Mouse (Mus musculus): ENCODE data around the gene Hepacam.

The Hepacam gene

DNA sequence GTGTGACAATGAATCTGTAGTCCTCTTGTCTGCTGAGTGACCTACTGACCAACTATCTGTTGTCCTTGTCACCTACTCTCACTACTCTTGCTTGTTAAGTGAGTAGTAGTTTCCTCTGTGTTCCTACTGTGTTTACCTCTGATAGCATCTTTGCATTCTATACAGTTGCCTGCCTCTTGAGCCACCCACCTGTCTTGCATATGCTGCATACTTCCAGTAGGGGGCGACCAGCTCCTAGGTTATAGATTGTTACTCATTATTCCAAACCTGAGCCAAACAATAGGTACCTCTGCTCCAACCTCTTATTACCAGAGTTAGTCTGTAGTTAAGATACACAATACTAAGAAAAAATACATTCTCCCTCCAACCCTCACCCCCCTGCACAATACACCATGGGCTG is 39.2 kb downstream of the Hepacam start:
- peak; percentile 65 for DNase-seq (ENCODE audit: low read depth, low spot score)
- Histone ChIP-seq H3K27me3 (ENCODE audit: control insufficient read depth, insufficient read depth, low read length, poor library complexity, severe bottlenecking) (no peaks in the 10 kb centered on the region), H3K36me3 (ENCODE audit: control insufficient read depth, insufficient read depth, low read length, poor library complexity, severe bottlenecking) (no peaks in the 10 kb centered on the region)

GRCm38 (mm10) chr9:37407850-37408502 is 40.8 kb downstream of the Hepacam start:
- DNase-seq (ENCODE audit: low read depth, low spot score), result no peak
- no peaks in the 10 kb centered on the region for H3K27me3 ChIP-seq (ENCODE audit: control insufficient read depth, insufficient read depth, low read length, poor library complexity, severe bottlenecking)
- H3K36me3 ChIP-seq (ENCODE audit: control insufficient read depth, insufficient read depth, low read length, poor library complexity, severe bottlenecking), result no peaks in the 10 kb centered on the region

- DNase-seq (ENCODE audit: low read depth, low spot score), result no peak
- H3K36me3 ChIP-seq (ENCODE audit: control insufficient read depth, insufficient read depth, low read length, poor library complexity, severe bottlenecking), result no peaks in the 10 kb centered on the region
- H3K27me3 ChIP-seq (ENCODE audit: control insufficient read depth, insufficient read depth, low read length, poor library complexity, severe bottlenecking), result no peaks in the 10 kb centered on the region
Measured at GRCm38 (mm10) chr9:37409698-37410445, 42.7 kb downstream of the Hepacam start.

GRCm38 (mm10) chr9:37412989-37413388 is 45.8 kb downstream of the Hepacam start:
- no peak for DNase-seq (ENCODE audit: low read depth, low spot score)
- Histone ChIP-seq H3K27me3 (ENCODE audit: control insufficient read depth, insufficient read depth, low read length, poor library complexity, severe bottlenecking) (no peaks in the 10 kb centered on the region), H3K36me3 (ENCODE audit: control insufficient read depth, insufficient read depth, low read length, poor library complexity, severe bottlenecking) (no peaks in the 10 kb centered on the region)

GRCm38 (mm10) chr9:37414666-37415065 is 47.5 kb downstream of the Hepacam start:
- H3K27me3 ChIP-seq (ENCODE audit: control insufficient read depth, insufficient read depth, low read length, poor library complexity, severe bottlenecking), result no peaks in the 10 kb centered on the region

DNA sequence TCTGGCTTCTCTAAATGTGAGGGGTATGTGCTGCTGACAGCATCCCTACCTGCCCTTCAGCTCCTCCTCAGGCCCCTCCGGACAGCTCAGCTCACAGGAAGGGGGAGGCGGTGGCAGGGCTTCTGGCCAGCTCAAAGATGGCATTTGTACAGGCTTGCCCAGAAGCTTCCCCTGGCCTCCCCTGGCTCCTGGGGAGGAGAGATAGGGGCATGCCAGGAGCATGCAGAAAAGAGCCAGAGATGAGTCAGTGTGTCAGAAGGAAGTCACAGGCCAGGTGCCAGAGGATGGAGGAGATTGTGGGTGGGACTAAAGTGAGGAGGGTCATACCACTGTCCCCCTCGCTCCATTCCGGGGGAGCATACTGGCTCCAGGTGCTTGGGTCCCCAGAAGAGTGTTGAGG is 51.6 kb downstream of the Hepacam start:
- H3K27me3 ChIP-seq (ENCODE audit: control insufficient read depth, insufficient read depth, low read length, poor library complexity, severe bottlenecking), result no peaks in the 10 kb centered on the region
- no peaks in the 10 kb centered on the region for H3K36me3 ChIP-seq (ENCODE audit: control insufficient read depth, insufficient read depth, low read length, poor library complexity, severe bottlenecking)
- no peak for DNase-seq (ENCODE audit: low read depth, low spot score)

More at GRCm38 (mm10) chr9:37414666-37415065, 47.5 kb downstream of the Hepacam start:
- DNase-seq (ENCODE audit: low read depth, low spot score), result no peak
- no peaks in the 10 kb centered on the region for H3K36me3 ChIP-seq (ENCODE audit: control insufficient read depth, insufficient read depth, low read length, poor library complexity, severe bottlenecking)

- peak; percentile 88 for DNase-seq (ENCODE audit: low read depth, low spot score)
Measured at GRCm38 (mm10) chr9:37420676-37421075, 53.5 kb downstream of the Hepacam start.

GRCm38 (mm10) chr9:37421239-37421638 is 54.1 kb downstream of the Hepacam start:
- no peaks in the 10 kb centered on the region for H3K27me3 ChIP-seq (ENCODE audit: control insufficient read depth, insufficient read depth, low read length, poor library complexity, severe bottlenecking)
- H3K36me3 ChIP-seq (ENCODE audit: control insufficient read depth, insufficient read depth, low read length, poor library complexity, severe bottlenecking), result no peaks in the 10 kb centered on the region
- peak; percentile 54 for DNase-seq (ENCODE audit: low read depth, low spot score)

More at GRCm38 (mm10) chr9:37420676-37421075, 53.5 kb downstream of the Hepacam start:
- Histone ChIP-seq H3K27me3 (ENCODE audit: control insufficient read depth, insufficient read depth, low read length, poor library complexity, severe bottlenecking) (no peaks in the 10 kb centered on the region), H3K36me3 (ENCODE audit: control insufficient read depth, insufficient read depth, low read length, poor library complexity, severe bottlenecking) (no peaks in the 10 kb centered on the region)

GRCm38 (mm10) chr9:37429326-37429725 is 62.2 kb downstream of the Hepacam start:
- Histone ChIP-seq H3K27me3 (ENCODE audit: control insufficient read depth, insufficient read depth, low read length, poor library complexity, severe bottlenecking) (no peaks in the 10 kb centered on the region), H3K36me3 (ENCODE audit: control insufficient read depth, insufficient read depth, low read length, poor library complexity, severe bottlenecking) (no peaks in the 10 kb centered on the region)
- DNase-seq (ENCODE audit: low read depth, low spot score), result no peak

- peak; percentile 89 for DNase-seq (ENCODE audit: low read depth, low spot score)
- no peaks in the 10 kb centered on the region for H3K36me3 ChIP-seq (ENCODE audit: control insufficient read depth, insufficient read depth, low read length, poor library complexity, severe bottlenecking)
- H3K27me3 ChIP-seq (ENCODE audit: control insufficient read depth, insufficient read depth, low read length, poor library complexity, severe bottlenecking), result no peaks in the 10 kb centered on the region
Measured at GRCm38 (mm10) chr9:37430582-37430981, 63.4 kb downstream of the Hepacam start.

- Histone ChIP-seq H3K27me3 (ENCODE audit: control insufficient read depth, insufficient read depth, low read length, poor library complexity, severe bottlenecking) (no peaks in the 10 kb centered on the region; the same call in 1 of the 2 replicates), H3K36me3 (ENCODE audit: control insufficient read depth, insufficient read depth, low read length, poor library complexity, severe bottlenecking) (no peaks in the 10 kb centered on the region)
- peak; percentile 32 for DNase-seq (ENCODE audit: low read depth, low spot score)
Measured at GRCm38 (mm10) chr9:37432026-37432666, 65.0 kb downstream of the Hepacam start.

DNA sequence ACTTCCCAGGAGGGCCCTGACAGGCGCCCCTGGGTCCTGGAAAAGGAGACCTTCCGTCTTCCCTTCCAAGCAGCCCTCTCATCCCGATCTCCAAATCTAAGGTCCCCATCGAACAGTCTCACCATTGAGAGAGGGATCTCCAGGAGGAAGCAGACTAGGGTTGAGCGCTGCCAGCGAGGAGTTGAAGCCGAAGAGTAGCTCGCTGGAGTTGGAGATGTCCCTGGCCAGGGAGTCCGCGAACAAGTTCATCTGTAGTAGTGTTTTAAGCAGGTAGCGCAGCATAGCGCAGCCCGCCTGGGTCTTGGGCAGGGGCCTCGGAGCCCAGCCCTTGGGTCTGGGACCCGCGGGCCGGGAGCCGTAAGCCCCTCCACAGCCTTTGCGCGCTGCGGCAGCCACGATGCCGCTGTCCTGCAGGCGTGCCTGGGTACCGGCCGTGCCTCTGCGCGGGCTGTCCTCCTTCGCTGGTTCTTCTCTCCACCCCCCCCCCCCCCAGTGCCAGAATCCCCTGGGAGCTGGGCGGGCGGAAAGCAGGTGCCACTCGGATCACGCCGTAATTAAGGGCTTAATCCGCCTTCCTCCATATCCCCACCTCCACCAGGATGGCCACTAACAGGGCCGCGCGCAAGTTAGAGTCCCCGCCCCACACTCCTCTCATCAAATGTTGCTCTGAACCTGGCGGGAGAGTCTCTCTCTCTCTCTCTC is 65.7 kb downstream of the Hepacam start, which contains the start of gene Robo3:
TSS of gene Robo3 (minus strand) at position 527 of the 702 bp plus-strand sequence.
- no peak for DNase-seq (ENCODE audit: low read depth, low spot score)
- Histone ChIP-seq H3K27me3 (ENCODE audit: control insufficient read depth, insufficient read depth, low read length, poor library complexity, severe bottlenecking) (no peaks in the 10 kb centered on the region; the same call in 1 of the 2 replicates), H3K36me3 (ENCODE audit: control insufficient read depth, insufficient read depth, low read length, poor library complexity, severe bottlenecking) (no peaks in the 10 kb centered on the region)

DNA sequence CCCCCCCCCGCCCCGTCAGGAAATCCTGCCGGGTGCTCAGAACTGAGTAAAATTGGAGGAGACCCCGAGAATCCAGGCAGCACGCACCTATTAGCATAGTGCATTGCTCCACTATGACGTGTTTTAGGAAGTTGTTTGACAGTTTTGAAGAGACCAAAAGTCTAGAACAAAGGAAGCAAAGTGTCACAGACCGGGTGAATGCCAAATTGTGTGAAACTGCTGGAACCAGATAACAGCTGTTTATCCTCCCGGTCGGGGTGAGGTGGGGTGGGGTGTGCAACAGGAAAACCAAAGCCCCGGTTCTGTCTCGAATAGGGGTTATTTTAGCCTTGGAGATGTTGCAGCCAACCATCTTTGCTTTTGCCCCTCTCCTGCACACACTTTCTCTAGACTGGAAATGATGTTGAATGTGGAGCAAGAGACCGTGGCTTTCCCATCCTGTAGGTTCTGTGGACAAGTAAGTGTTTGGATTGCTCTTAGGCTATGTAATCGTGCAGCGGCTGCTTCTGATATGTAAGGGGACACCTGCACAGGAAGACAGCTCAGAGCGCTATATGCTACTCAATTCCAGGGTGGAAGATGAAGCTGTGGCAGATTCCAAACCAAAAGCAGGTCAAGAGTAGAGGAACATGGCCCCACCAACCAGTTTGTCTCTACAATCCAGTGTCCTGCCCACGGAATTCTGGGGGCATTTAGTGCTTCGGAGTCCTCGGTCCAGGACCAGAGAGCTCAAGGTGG is 66.8 kb downstream of the Hepacam start:
- no peak for DNase-seq (ENCODE audit: low read depth, low spot score)
- no peaks in the 10 kb centered on the region; the same call in 1 of the 2 replicates for H3K27me3 ChIP-seq (ENCODE audit: control insufficient read depth, insufficient read depth, low read length, poor library complexity, severe bottlenecking)
- H3K36me3 ChIP-seq (ENCODE audit: control insufficient read depth, insufficient read depth, low read length, poor library complexity, severe bottlenecking), result no peaks in the 10 kb centered on the region

GRCm38 (mm10) chr9:37434932-37435331 is 67.8 kb downstream of the Hepacam start:
- H3K36me3 ChIP-seq (ENCODE audit: control insufficient read depth, insufficient read depth, low read length, poor library complexity, severe bottlenecking), result no peaks in the 10 kb centered on the region
- no peak for DNase-seq (ENCODE audit: low read depth, low spot score)
- no peaks in the 10 kb centered on the region; the same call in 1 of the 2 replicates for H3K27me3 ChIP-seq (ENCODE audit: control insufficient read depth, insufficient read depth, low read length, poor library complexity, severe bottlenecking)
